Mouse (Mus musculus) megakaryocyte, adult 5-6 weeks (primary cell): Measurements from ENCODE around the gene Pitpnm1. TPM values are rescaled to one million over a fixed set of nuclear protein-coding genes. Genes with fewer than 3 reads are reported as not detected.

Experiments
- ATAC-seq: 2 replicates; pipeline ENCODE4 v1.8.0; 2016; ENCODE audit warnings: mild to moderate bottlenecking, inconsistent platforms; ENCODE audit not compliant: poor library complexity, severe bottlenecking
- total RNA-seq, 2 experiments: library from RNA; stranded (forward) in 1 of 2; stranded (reverse) in 1 of 2; fragments of 153-499, 151-499 nt in 1 of 2; fragments of 221-1000, 200-1000 nt in 1 of 2; gene quantifications; 2 replicates each; pipeline versions ENCODE4 v1.2.3 to v1.2.4; 2015 to 2017

Pitpnm1 gene
- total RNA-seq, 2 experiments from 2014 or later = 30.2 to 38.3 TPM

- no peak for ATAC-seq
These were observed 52.8 kb downstream of the Pitpnm1 start for GRCm38 (mm10) chr19:4152445-4153231.

GRCm38 (mm10) chr19:4153232-4153654 lies 53.4 kb downstream of the Pitpnm1 start, which contains the start of gene Ptprcap:
Ptprcap (plus strand) TSS chr19:4153604.
- no peak for ATAC-seq

GRCm38 (mm10) chr19:4154437-4155222 lies 54.8 kb downstream of the Pitpnm1 start:
- peak; percentile 65 for ATAC-seq

GRCm38 (mm10) chr19:4155223-4156072 lies 55.6 kb downstream of the Pitpnm1 start:
- ATAC-seq = 0 out of 2 replicates have a peak, but pooled peaks have one; percentile 10

GRCm38 (mm10) chr19:4156073-4156579 lies 56.3 kb downstream of the Pitpnm1 start:
- no peak for ATAC-seq

GRCm38 (mm10) chr19:4156771-4157170 lies 57.0 kb downstream of the Pitpnm1 start:
- no peak for ATAC-seq

- ATAC-seq = no peak
These were observed 59.3 kb downstream of the Pitpnm1 start for GRCm38 (mm10) chr19:4159049-4159448.

- peak; percentile 99 for ATAC-seq
These were observed 63.1 kb downstream of the Pitpnm1 start, which contains the start of gene Rps6kb2 for GRCm38 (mm10) chr19:4162646-4163542. Rps6kb2 (minus strand) TSS chr19:4163354.

- ATAC-seq = no peak
These were observed 63.7 kb downstream of the Pitpnm1 start for GRCm38 (mm10) chr19:4163543-4163887.

Other genes with a start within 250 kb of the Pitpnm1 start
Only the 30 nearest of the 34 such genes appear.
- 47.3 and 48.1 TPM in 2 replicates for gene Aldh3b1, start 170.2 kb upstream of the Pitpnm1 start, total RNA-seq (2015)
- 104 TPM in 2 replicates for gene Aldh3b1, start 170.2 kb upstream of the Pitpnm1 start, total RNA-seq (2017)
- gene Unc93b1, start 164.8 kb upstream of the Pitpnm1 start, total RNA-seq (2015) = 242 and 258 TPM in 2 replicates
- 447 and 483 TPM in 2 replicates for gene Unc93b1, start 164.8 kb upstream of the Pitpnm1 start, total RNA-seq (2017)
- gene Aldh3b3, start 141.4 kb upstream of the Pitpnm1 start, total RNA-seq (2015) = 1.4 and 2.7 TPM in 2 replicates
- 2.4 TPM in 2 replicates for gene Aldh3b3, start 141.4 kb upstream of the Pitpnm1 start, total RNA-seq (2017)
- gene Aldh3b2, start 127.7 kb upstream of the Pitpnm1 start, total RNA-seq (2015) = 0.18 and 2.2 TPM in 2 replicates
- 0.28 and 0.55 TPM in 2 replicates for gene Aldh3b2, start 127.7 kb upstream of the Pitpnm1 start, total RNA-seq (2017)
- gene Acy3, start 113.4 kb upstream of the Pitpnm1 start, total RNA-seq (2015) = 0.51 and 0.62 TPM in 2 replicates
- not detected in 2 replicates for gene Acy3, start 113.4 kb upstream of the Pitpnm1 start, total RNA-seq (2017)
- not detected in 2 replicates for gene Tbx10, start 107.2 kb upstream of the Pitpnm1 start, total RNA-seq (2015)
- not detected in 2 replicates for gene Tbx10, start 107.2 kb upstream of the Pitpnm1 start, total RNA-seq (2017)
- 8.6 and 13.4 TPM in 2 replicates for gene Nudt8, start 99.4 kb upstream of the Pitpnm1 start, total RNA-seq (2015)
- gene Nudt8, start 99.4 kb upstream of the Pitpnm1 start, total RNA-seq (2017) = 4.9 and 5.7 TPM in 2 replicates
- 0.45 TPM in 1 of 2 replicates, not detected in the other for gene Gm49405, start 99.4 kb upstream of the Pitpnm1 start, total RNA-seq (2015)
- 0.28 and 1.2 TPM in 2 replicates for gene Gm49405, start 99.4 kb upstream of the Pitpnm1 start, total RNA-seq (2017)
- 1.2 and 1.5 TPM in 2 replicates for gene Doc2g, start 96.7 kb upstream of the Pitpnm1 start, total RNA-seq (2015)
- 0.18 and 0.37 TPM in 2 replicates for gene Doc2g, start 96.7 kb upstream of the Pitpnm1 start, total RNA-seq (2017)
- gene Ndufv1, start 87.2 kb upstream of the Pitpnm1 start, total RNA-seq (2015) = 82.1 and 103 TPM in 2 replicates
- 151 and 169 TPM in 2 replicates for gene Ndufv1, start 87.2 kb upstream of the Pitpnm1 start, total RNA-seq (2017)
- 257 and 287 TPM in 2 replicates for gene Gstp1, start 62.0 kb upstream of the Pitpnm1 start, total RNA-seq (2015)
- 69.5 and 80.2 TPM in 2 replicates for gene Gstp1, start 62.0 kb upstream of the Pitpnm1 start, total RNA-seq (2017)
- gene Gstp2, start 54.0 kb upstream of the Pitpnm1 start, total RNA-seq (2015) = 4.8 TPM in 1 of 2 replicates, not detected in the other
- 1.8 TPM in 1 of 2 replicates, not detected in the other for gene Gstp2, start 54.0 kb upstream of the Pitpnm1 start, total RNA-seq (2017)
- 3.0 and 5.0 TPM in 2 replicates for gene Gstp3, start 40.4 kb upstream of the Pitpnm1 start, total RNA-seq (2015)
- gene Gstp3, start 40.4 kb upstream of the Pitpnm1 start, total RNA-seq (2017) = 4.0 and 4.5 TPM in 2 replicates
- gene Cabp2, start 18.4 kb upstream of the Pitpnm1 start, total RNA-seq (2015) = not detected in 2 replicates
- gene Cabp2, start 18.4 kb upstream of the Pitpnm1 start, total RNA-seq (2017) = not detected in 2 replicates
- gene Cdk2ap2, start 2.8 kb upstream of the Pitpnm1 start, total RNA-seq (2015) = 245 and 277 TPM in 2 replicates
- 72.9 and 83.4 TPM in 2 replicates for gene Cdk2ap2, start 2.8 kb upstream of the Pitpnm1 start, total RNA-seq (2017)
- gene Aip, start 25.9 kb downstream of the Pitpnm1 start, total RNA-seq (2015) = 111 and 139 TPM in 2 replicates
- 72.5 and 76.7 TPM in 2 replicates for gene Aip, start 25.9 kb downstream of the Pitpnm1 start, total RNA-seq (2017)
- not detected in 2 replicates for gene Gpr152, start 39.8 kb downstream of the Pitpnm1 start, total RNA-seq (2015)
- not detected in 2 replicates for gene Gpr152, start 39.8 kb downstream of the Pitpnm1 start, total RNA-seq (2017)
- gene Cabp4, start 44.0 kb downstream of the Pitpnm1 start, total RNA-seq (2015) = 0.14 and 0.22 TPM in 2 replicates
- gene Cabp4, start 44.0 kb downstream of the Pitpnm1 start, total RNA-seq (2017) = not detected in 2 replicates
- 279 and 345 TPM in 2 replicates for gene Coro1b, start 48.6 kb downstream of the Pitpnm1 start, total RNA-seq (2015)
- gene Coro1b, start 48.6 kb downstream of the Pitpnm1 start, total RNA-seq (2017) = 142 and 161 TPM in 2 replicates
- 30.5 and 42.1 TPM in 2 replicates for gene Ptprcap, start 53.6 kb downstream of the Pitpnm1 start, total RNA-seq (2015)
- 43.9 and 44.8 TPM in 2 replicates for gene Ptprcap, start 53.6 kb downstream of the Pitpnm1 start, total RNA-seq (2017)
- gene Rps6kb2, start 63.4 kb downstream of the Pitpnm1 start, total RNA-seq (2015) = 21.0 and 26.7 TPM in 2 replicates
- gene Rps6kb2, start 63.4 kb downstream of the Pitpnm1 start, total RNA-seq (2017) = 21.0 and 25.0 TPM in 2 replicates
- 3.9 and 4.7 TPM in 2 replicates for gene Carns1, start 75.5 kb downstream of the Pitpnm1 start, total RNA-seq (2015)
- 1.3 and 2.0 TPM in 2 replicates for gene Carns1, start 75.5 kb downstream of the Pitpnm1 start, total RNA-seq (2017)
- gene Tbc1d10c, start 91.3 kb downstream of the Pitpnm1 start, total RNA-seq (2015) = 52.8 and 59.9 TPM in 2 replicates
- gene Tbc1d10c, start 91.3 kb downstream of the Pitpnm1 start, total RNA-seq (2017) = 21.5 and 33.5 TPM in 2 replicates
- gene Ppp1ca, start 92.1 kb downstream of the Pitpnm1 start, total RNA-seq (2015) = 496 and 536 TPM in 2 replicates
- 639 and 705 TPM in 2 replicates for gene Ppp1ca, start 92.1 kb downstream of the Pitpnm1 start, total RNA-seq (2017)
- 32.8 and 36.7 TPM in 2 replicates for gene Rad9a, start 101.7 kb downstream of the Pitpnm1 start, total RNA-seq (2015)
- 21.4 and 22.8 TPM in 2 replicates for gene Rad9a, start 101.7 kb downstream of the Pitpnm1 start, total RNA-seq (2017)
- gene Clcf1, start 114.2 kb downstream of the Pitpnm1 start, total RNA-seq (2015) = 1.4 and 2.9 TPM in 2 replicates
- 0.40 and 2.2 TPM in 2 replicates for gene Clcf1, start 114.2 kb downstream of the Pitpnm1 start, total RNA-seq (2017)
- not detected in 2 replicates for gene AC109138.7, start 114.4 kb downstream of the Pitpnm1 start, total RNA-seq (2015)
- not detected in 2 replicates for gene AC109138.7, start 114.4 kb downstream of the Pitpnm1 start, total RNA-seq (2017)
- 98.9 and 105 TPM in 2 replicates for gene Pold4, start 131.9 kb downstream of the Pitpnm1 start, total RNA-seq (2015)
- gene Pold4, start 131.9 kb downstream of the Pitpnm1 start, total RNA-seq (2017) = 102 and 122 TPM in 2 replicates
- gene Ssh3, start 169.2 kb downstream of the Pitpnm1 start, total RNA-seq (2015) = 15.9 and 16.5 TPM in 2 replicates
- 17.2 and 19.8 TPM in 2 replicates for gene Ssh3, start 169.2 kb downstream of the Pitpnm1 start, total RNA-seq (2017)
- gene Ankrd13d, start 183.1 kb downstream of the Pitpnm1 start, total RNA-seq (2015) = 6.5 and 7.2 TPM in 2 replicates
- gene Ankrd13d, start 183.1 kb downstream of the Pitpnm1 start, total RNA-seq (2017) = 8.7 and 10.5 TPM in 2 replicates